Mouse (Mus musculus): ENCODE results near the gene Sbk2. TPM values are rescaled to one million over a fixed set of nuclear protein-coding genes. Genes with fewer than 3 reads are reported as not detected.

Sbk2 gene
- polyA plus RNA-seq, 1 experiment from 2014 or later: not detected

GRCm38 (mm10) chr7:4963527-4963926, 679 bp downstream of the Sbk2 start:
- no peak overlapping the region for H3K4me3 ChIP-seq (ENCODE audit: low read depth, low read length)
- H3K4me1 ChIP-seq (ENCODE audit: control insufficient read depth, insufficient read depth, low read length): no peaks in the 10 kb centered on the region
- H3K27ac ChIP-seq (ENCODE audit: low read depth, low read length): no peak overlapping the region
- H3K9me3 ChIP-seq (ENCODE audit: control insufficient read depth, low read length): no peaks in the 10 kb centered on the region
- no peak overlapping the region for H3K9ac ChIP-seq (replicated peaks; ENCODE audit: low read depth, low read length)
- WGBS: 78% methylated on average over 5 of the region's 5 CpGs
- ATAC-seq (ENCODE audit: low read depth): no peak
- H3K36me3 ChIP-seq (ENCODE audit: control insufficient read depth, insufficient read depth, low read length): no peaks in the 10 kb centered on the region
- H3K4me2 ChIP-seq (ENCODE audit: low read depth, low read length): no peak overlapping the region
- no peaks in the 10 kb centered on the region for H3K27me3 ChIP-seq (ENCODE audit: control insufficient read depth, insufficient read depth, low read length)

GRCm38 (mm10) chr7:4957361-4957760, 6.8 kb downstream of the Sbk2 start:
- no peak for ATAC-seq (ENCODE audit: low read depth)
- H3K4me3 ChIP-seq (ENCODE audit: low read depth, low read length): no peak overlapping the region
- H3K9me3 ChIP-seq (ENCODE audit: control insufficient read depth, low read length): no peaks in the 10 kb centered on the region
- WGBS: 87% methylated on average over 10 of the region's 10 CpGs
- H3K9ac ChIP-seq (replicated peaks; ENCODE audit: low read depth, low read length): no peak overlapping the region
- no peaks in the 10 kb centered on the region for H3K36me3 ChIP-seq (ENCODE audit: control insufficient read depth, insufficient read depth, low read length)
- no peak overlapping the region for H3K27ac ChIP-seq (ENCODE audit: low read depth, low read length)
- H3K4me1 ChIP-seq (ENCODE audit: control insufficient read depth, insufficient read depth, low read length): no peaks in the 10 kb centered on the region
- no peaks in the 10 kb centered on the region for H3K27me3 ChIP-seq (ENCODE audit: control insufficient read depth, insufficient read depth, low read length)
- H3K4me2 ChIP-seq (ENCODE audit: low read depth, low read length): no peak overlapping the region

GRCm38 (mm10) chr7:4953815-4954445, 10.3 kb downstream of the Sbk2 start:
- no peak for ATAC-seq (ENCODE audit: low read depth)
- H3K4me2 ChIP-seq (ENCODE audit: low read depth, low read length): no peak overlapping the region
- no peak overlapping the region for H3K4me3 ChIP-seq (ENCODE audit: low read depth, low read length)
- H3K36me3 ChIP-seq (ENCODE audit: control insufficient read depth, insufficient read depth, low read length): no peaks in the 10 kb centered on the region
- H3K9me3 ChIP-seq (ENCODE audit: control insufficient read depth, low read length): no peaks in the 10 kb centered on the region
- H3K27ac ChIP-seq (ENCODE audit: low read depth, low read length): no peak overlapping the region
- no peaks in the 10 kb centered on the region for H3K4me1 ChIP-seq (ENCODE audit: control insufficient read depth, insufficient read depth, low read length)
- no peak overlapping the region for H3K9ac ChIP-seq (replicated peaks; ENCODE audit: low read depth, low read length)
- 32% methylated on average over 10 of the region's 10 CpGs for WGBS
- H3K27me3 ChIP-seq (ENCODE audit: control insufficient read depth, insufficient read depth, low read length): no peaks in the 10 kb centered on the region

- WGBS: 87% methylated on average over 19 of the region's 19 CpGs
- ATAC-seq (ENCODE audit: low read depth): no peak
- no peaks in the 10 kb centered on the region for H3K36me3 ChIP-seq (ENCODE audit: control insufficient read depth, insufficient read depth, low read length)
- no peaks in the 10 kb centered on the region for H3K27me3 ChIP-seq (ENCODE audit: control insufficient read depth, insufficient read depth, low read length)
- H3K4me1 ChIP-seq (ENCODE audit: control insufficient read depth, insufficient read depth, low read length): no peaks in the 10 kb centered on the region
- H3K4me2 ChIP-seq (ENCODE audit: low read depth, low read length): no peak overlapping the region
- H3K9me3 ChIP-seq (ENCODE audit: control insufficient read depth, low read length): no peaks in the 10 kb centered on the region
- H3K27ac ChIP-seq (ENCODE audit: low read depth, low read length): no peak overlapping the region
- no peak overlapping the region for H3K4me3 ChIP-seq (ENCODE audit: low read depth, low read length)
- no peak overlapping the region for H3K9ac ChIP-seq (replicated peaks; ENCODE audit: low read depth, low read length)
Measured at GRCm38 (mm10) chr7:4950561-4951342, 13.5 kb downstream of the Sbk2 start.

- Histone ChIP-seq H3K9me3 (ENCODE audit: control insufficient read depth, low read length) (no peaks in the 10 kb centered on the region), H3K9ac (replicated peaks; ENCODE audit: low read depth, low read length) (no peak overlapping the region), H3K4me2 (ENCODE audit: low read depth, low read length) (no peak overlapping the region), H3K4me1 (ENCODE audit: control insufficient read depth, insufficient read depth, low read length) (no peaks in the 10 kb centered on the region), H3K4me3 (ENCODE audit: low read depth, low read length) (no peak overlapping the region), H3K36me3 (ENCODE audit: control insufficient read depth, insufficient read depth, low read length) (no peaks in the 10 kb centered on the region), H3K27ac (ENCODE audit: low read depth, low read length) (no peak overlapping the region), H3K27me3 (ENCODE audit: control insufficient read depth, insufficient read depth, low read length) (no peaks in the 10 kb centered on the region)
- 80% methylated on average over 6 of the region's 6 CpGs for WGBS
- no peak for ATAC-seq (ENCODE audit: low read depth)
Measured at GRCm38 (mm10) chr7:4948386-4948785, 15.8 kb downstream of the Sbk2 start.

DNA sequence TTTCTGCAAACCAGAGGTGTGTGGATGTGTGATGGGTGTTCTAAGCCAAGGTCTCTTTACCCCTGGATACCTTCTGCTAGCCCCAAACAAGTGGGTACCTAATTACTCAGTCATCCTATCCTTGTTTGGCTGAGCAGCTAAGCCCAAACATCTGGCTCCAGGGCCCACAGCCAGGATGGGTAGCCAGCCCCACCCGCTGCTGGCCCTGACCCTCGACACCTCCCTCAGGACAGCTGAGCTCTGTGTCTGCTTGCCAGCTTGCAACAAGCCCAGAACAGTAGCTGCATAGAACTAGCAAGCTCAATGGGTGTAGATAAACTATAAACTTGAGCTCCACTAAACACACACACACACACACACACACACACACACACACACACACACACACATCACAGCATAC, 16.4 kb downstream of the Sbk2 start:
- no peaks in the 10 kb centered on the region for H3K9me3 ChIP-seq (ENCODE audit: control insufficient read depth, low read length)
- no peaks in the 10 kb centered on the region for H3K36me3 ChIP-seq (ENCODE audit: control insufficient read depth, insufficient read depth, low read length)
- 85% methylated on average over 2 of the region's 2 CpGs for whole genome bisulfite sequencing
- no peak overlapping the region for H3K9ac ChIP-seq (replicated peaks; ENCODE audit: low read depth, low read length)
- no peak overlapping the region for H3K4me3 ChIP-seq (ENCODE audit: low read depth, low read length)
- H3K27me3 ChIP-seq (ENCODE audit: control insufficient read depth, insufficient read depth, low read length): no peaks in the 10 kb centered on the region
- ATAC-seq (ENCODE audit: low read depth): no peak
- no peak overlapping the region for H3K4me2 ChIP-seq (ENCODE audit: low read depth, low read length)
- H3K4me1 ChIP-seq (ENCODE audit: control insufficient read depth, insufficient read depth, low read length): no peaks in the 10 kb centered on the region
- no peak overlapping the region for H3K27ac ChIP-seq (ENCODE audit: low read depth, low read length)

DNA sequence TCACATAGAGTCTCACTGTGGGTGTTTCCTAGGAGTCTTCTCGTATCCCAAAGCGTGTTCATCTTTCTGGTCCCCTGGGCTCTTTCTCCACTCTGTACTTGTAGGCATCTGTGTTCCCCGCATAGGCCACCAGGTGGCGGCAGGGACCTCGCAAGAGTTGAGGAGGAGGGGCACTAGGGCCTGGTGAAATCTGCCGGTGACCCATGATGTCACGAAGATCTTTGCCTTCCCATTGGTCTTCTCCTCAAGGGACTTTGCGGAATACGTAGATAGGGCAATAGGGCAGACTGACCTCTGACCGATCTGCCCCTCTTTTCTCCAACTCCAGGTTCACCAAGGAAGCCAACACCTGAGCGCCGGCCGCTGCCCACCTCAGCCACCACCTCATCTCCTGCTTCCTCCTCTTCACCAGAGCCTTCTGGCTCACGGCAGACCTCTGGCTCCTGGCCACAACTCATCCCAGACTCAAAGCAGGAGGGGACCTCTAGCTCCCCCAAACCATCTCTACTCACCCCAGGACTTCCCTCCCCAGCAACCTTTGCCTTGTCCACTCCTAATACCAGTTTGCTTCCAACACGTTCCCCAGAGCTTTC, 20.9 kb downstream of the Sbk2 start:
- ATAC-seq (ENCODE audit: low read depth): peak; percentile 76
- Histone ChIP-seq H3K27me3 (ENCODE audit: control insufficient read depth, insufficient read depth, low read length) (no peaks in the 10 kb centered on the region), H3K4me3 (ENCODE audit: low read depth, low read length) (peak overlapping the region; percentile 21), H3K36me3 (ENCODE audit: control insufficient read depth, insufficient read depth, low read length) (no peaks in the 10 kb centered on the region), H3K9ac (replicated peaks; ENCODE audit: low read depth, low read length) (no peak overlapping the region), H3K4me2 (ENCODE audit: low read depth, low read length) (peak overlapping the region; percentile 27; the same call in 1 of the 2 replicates), H3K4me1 (ENCODE audit: control insufficient read depth, insufficient read depth, low read length) (no peaks in the 10 kb centered on the region), H3K27ac (ENCODE audit: low read depth, low read length) (no peak overlapping the region), H3K9me3 (ENCODE audit: control insufficient read depth, low read length) (no peaks in the 10 kb centered on the region)
- 18% methylated on average over 15 of the region's 15 CpGs for WGBS

GRCm38 (mm10) chr7:4942673-4943072, 21.5 kb downstream of the Sbk2 start:
- no peaks in the 10 kb centered on the region for H3K9me3 ChIP-seq (ENCODE audit: control insufficient read depth, low read length)
- no peak overlapping the region for H3K27ac ChIP-seq (ENCODE audit: low read depth, low read length)
- no peak overlapping the region for H3K9ac ChIP-seq (replicated peaks; ENCODE audit: low read depth, low read length)
- WGBS: 70% methylated on average over 5 of the region's 5 CpGs
- H3K4me3 ChIP-seq (ENCODE audit: low read depth, low read length): no peak overlapping the region
- no peak for ATAC-seq (ENCODE audit: low read depth)
- H3K36me3 ChIP-seq (ENCODE audit: control insufficient read depth, insufficient read depth, low read length): no peaks in the 10 kb centered on the region
- no peak overlapping the region for H3K4me2 ChIP-seq (ENCODE audit: low read depth, low read length)
- H3K4me1 ChIP-seq (ENCODE audit: control insufficient read depth, insufficient read depth, low read length): no peaks in the 10 kb centered on the region
- no peaks in the 10 kb centered on the region for H3K27me3 ChIP-seq (ENCODE audit: control insufficient read depth, insufficient read depth, low read length)

- Histone ChIP-seq H3K36me3 (ENCODE audit: control insufficient read depth, insufficient read depth, low read length) (no peaks in the 10 kb centered on the region), H3K4me2 (ENCODE audit: low read depth, low read length) (no peak overlapping the region), H3K27ac (ENCODE audit: low read depth, low read length) (no peak overlapping the region), H3K9ac (replicated peaks; ENCODE audit: low read depth, low read length) (no peak overlapping the region), H3K27me3 (ENCODE audit: control insufficient read depth, insufficient read depth, low read length) (no peaks in the 10 kb centered on the region), H3K9me3 (ENCODE audit: control insufficient read depth, low read length) (no peaks in the 10 kb centered on the region), H3K4me1 (ENCODE audit: control insufficient read depth, insufficient read depth, low read length) (no peaks in the 10 kb centered on the region), H3K4me3 (ENCODE audit: low read depth, low read length) (no peak overlapping the region)
- 17% methylated on average over 9 of the region's 9 CpGs for WGBS
- peak; percentile 50; the same call in 1 of the 2 replicates for ATAC-seq (ENCODE audit: low read depth)
Measured at GRCm38 (mm10) chr7:4940068-4940479, 24.1 kb downstream of the Sbk2 start.
